In the genomic region with DNA sequence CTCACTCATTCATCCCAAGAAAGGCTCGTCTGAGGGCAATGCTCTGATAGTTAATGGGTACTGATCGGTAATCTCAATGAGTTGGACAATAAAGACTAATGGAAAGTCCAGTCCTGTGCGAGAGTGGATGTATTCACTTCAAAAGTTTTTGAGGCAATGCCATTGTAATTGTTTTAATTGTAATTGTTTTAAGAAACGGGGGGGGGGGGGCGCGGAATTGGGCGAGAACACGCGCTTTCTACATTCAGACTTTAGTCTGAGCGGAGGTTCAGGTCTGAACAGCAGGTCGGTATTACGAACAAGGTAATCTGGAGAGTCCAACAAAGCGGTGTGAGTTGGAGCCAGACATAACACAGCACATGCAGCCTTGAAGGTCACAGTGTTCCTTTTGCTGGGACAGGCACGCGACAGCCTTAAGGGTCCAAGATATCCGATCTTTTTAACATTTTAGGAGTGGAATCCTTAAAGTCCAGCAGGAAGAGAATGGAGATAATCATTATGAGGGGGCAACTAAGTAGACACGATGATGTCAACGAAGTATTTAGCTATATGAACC, we compare ENCODE assay signal across 8 mouse cellular contexts. TPM values are rescaled to one million over a fixed set of nuclear protein-coding genes. Genes with fewer than 3 reads are reported as not detected.
DNase-seq lines count a peak whose midpoint lies in the region; ATAC-seq and TF ChIP-seq lines count a peak whose summit lies in the region.

No protein-coding gene starts in this region.

- DNase-seq in cerebellum, adult 9-10 months: peak; percentile 39
- DNase-seq in cerebellum, adult 8-10 months: no peak
- DNase-seq in brain, embryonic 14.5 days (ENCODE audit: low read depth): peak; percentile 49
- DNase-seq in left cerebral cortex, postnatal 25 days (ENCODE audit: low spot score in 2 of 2): no peak
- DNase-seq in right cerebral cortex, adult 2 months (ENCODE audit: low spot score in 2 of 2): no peak

- WGBS in heart, embryonic 16.5 days: 2% methylated on average over 18 of the region's 18 CpGs
- 4% methylated on average over 18 of the region's 18 CpGs for WGBS in limb, embryonic 12.5 days
- WGBS in neural tube, embryonic 15.5 days: 2% methylated on average over 18 of the region's 18 CpGs

- no peak for TF ChIP-seq CTCF in brain, embryonic 14.5 days (IDR thresholded peaks at IDR 0.05; ENCODE audit: borderline replicate concordance, extremely low read depth, insufficient read depth, insufficient read length)

- H3K36me3 ChIP-seq in heart, embryonic 16.5 days (ENCODE audit: control insufficient read depth, insufficient read depth): peaks cover 11% of the 10 kb centered on the region
- peaks cover 22% of the 10 kb centered on the region for H3K36me3 ChIP-seq in limb, embryonic 12.5 days
- peaks cover 9% of the 10 kb centered on the region; the same call in 1 of the 2 replicates for H3K36me3 ChIP-seq in neural tube, embryonic 15.5 days

- peak overlapping the region; percentile 97 for H3K9ac ChIP-seq in heart, embryonic 16.5 days (ENCODE audit: low read length)
- H3K9ac ChIP-seq in limb, embryonic 12.5 days (replicated peaks): peak overlapping the region; percentile 96
- H3K9ac ChIP-seq in neural tube, embryonic 15.5 days (replicated peaks): peak overlapping the region; percentile 89

- peaks cover 16% of the 10 kb centered on the region for H3K4me1 ChIP-seq in heart, embryonic 16.5 days (ENCODE audit: control insufficient read depth, insufficient read depth, low read length)
- H3K4me1 ChIP-seq in limb, embryonic 12.5 days (replicated peaks): peaks cover 9% of the 10 kb centered on the region
- H3K4me1 ChIP-seq in neural tube, embryonic 15.5 days: peaks cover 21% of the 10 kb centered on the region

- peak overlapping the region; percentile 97 for H3K27ac ChIP-seq in heart, embryonic 16.5 days (ENCODE audit: low read length)
- H3K27ac ChIP-seq in limb, embryonic 12.5 days: peak overlapping the region; percentile 94
- peak overlapping the region; percentile 99 for H3K27ac ChIP-seq in neural tube, embryonic 15.5 days (replicated peaks)

- intact Hi-C loops in left cerebral cortex, postnatal 25 days (cut with DNase I): loop anchor here (2.0 kb wide), 2 partner anchors 37 to 49 kb away; a partner anchor contains a TSS

- H3K4me3 ChIP-seq in heart, embryonic 16.5 days (ENCODE audit: low read length): peak overlapping the region; percentile 89
- peak overlapping the region; percentile 78 for H3K4me3 ChIP-seq in limb, embryonic 12.5 days (replicated peaks)
- peak overlapping the region; percentile 89 for H3K4me3 ChIP-seq in neural tube, embryonic 15.5 days (replicated peaks)

- H3K9me3 ChIP-seq in heart, embryonic 16.5 days (replicated peaks; ENCODE audit: control insufficient read depth, low read length): no peaks in the 10 kb centered on the region
- no peaks in the 10 kb centered on the region for H3K9me3 ChIP-seq in limb, embryonic 12.5 days
- no peaks in the 10 kb centered on the region for H3K9me3 ChIP-seq in neural tube, embryonic 15.5 days (replicated peaks)

- no peak for TF ChIP-seq POLR2A in brain, embryonic 14.5 days (IDR thresholded peaks at IDR 0.05; ENCODE audit: borderline replicate concordance, extremely low read depth, insufficient read depth, insufficient read length, poor library complexity, severe bottlenecking)

- no peak for ATAC-seq in heart, embryonic 16.5 days (replicated peaks; ENCODE audit: extremely low read depth, insufficient read depth, low FRiP score)
- ATAC-seq in limb, embryonic 12.5 days (ENCODE audit: insufficient number of reproducible peaks, insufficient read depth, low FRiP score, low TSS enrichment, low read depth): no peak
- ATAC-seq in neural tube, embryonic 15.5 days (ENCODE audit: low FRiP score): no peak

- peak overlapping the region; percentile 70 for H3K4me2 ChIP-seq in heart, embryonic 16.5 days (ENCODE audit: low read depth, low read length)
- H3K4me2 ChIP-seq in limb, embryonic 12.5 days: peak overlapping the region; percentile 78
- H3K4me2 ChIP-seq in neural tube, embryonic 15.5 days: peak overlapping the region; percentile 78

- H3K27me3 ChIP-seq in heart, embryonic 16.5 days (ENCODE audit: control insufficient read depth, insufficient read depth, low read length): no peaks in the 10 kb centered on the region
- no peaks in the 10 kb centered on the region for H3K27me3 ChIP-seq in limb, embryonic 12.5 days
- no peaks in the 10 kb centered on the region for H3K27me3 ChIP-seq in neural tube, embryonic 15.5 days (replicated peaks)

RNA-seq across cellular contexts. Expression of a gene that starts 1.0 kb away (rescaled TPM):
- polyA plus RNA-seq in brain, embryonic 14.5 days (2012; rRNA removed): 27.2 and 33.4 TPM in 2 replicates
- 21.2 and 22.8 TPM in 2 replicates for polyA plus RNA-seq in heart, embryonic 16.5 days (2015; fragmentation: Nextera tagmentation; extraction: Ambion mirVana)
- polyA plus RNA-seq in limb, embryonic 12.5 days (2016; fragmentation: Nextera tagmentation; extraction: Ambion mirVana): 48.7 and 50.2 TPM in 2 replicates
- polyA plus RNA-seq in neural tube, embryonic 15.5 days (2015; fragmentation: Nextera tagmentation; extraction: Ambion mirVana): 30.0 and 33.4 TPM in 2 replicates
- total RNA-seq in left cerebral cortex, postnatal 25 days (2021): 10 to 100 TPM; 44.2 to 48.2 TPM

RNA-seq across cellular contexts. Expression of a gene that starts 36.0 kb away (rescaled TPM):
- 1.1 and 1.8 TPM in 2 replicates for polyA plus RNA-seq in brain, embryonic 14.5 days (2012; rRNA removed)
- 0.69 and 1.1 TPM in 2 replicates for polyA plus RNA-seq in heart, embryonic 16.5 days (2015; fragmentation: Nextera tagmentation; extraction: Ambion mirVana)
- polyA plus RNA-seq in limb, embryonic 12.5 days (2016; fragmentation: Nextera tagmentation; extraction: Ambion mirVana): 1.6 and 2.3 TPM in 2 replicates
- polyA plus RNA-seq in neural tube, embryonic 15.5 days (2015; fragmentation: Nextera tagmentation; extraction: Ambion mirVana): 5.1 and 6.1 TPM in 2 replicates
- 10 to 100 TPM; 13.6 to 16.3 TPM for total RNA-seq in left cerebral cortex, postnatal 25 days (2021)

RNA-seq across cellular contexts. Expression of a gene that starts 38.4 kb away (rescaled TPM):
- polyA plus RNA-seq in brain, embryonic 14.5 days (2012; rRNA removed): 0.19 and 0.23 TPM in 2 replicates
- not detected in 2 replicates for polyA plus RNA-seq in heart, embryonic 16.5 days (2015; fragmentation: Nextera tagmentation; extraction: Ambion mirVana)
- polyA plus RNA-seq in limb, embryonic 12.5 days (2016; fragmentation: Nextera tagmentation; extraction: Ambion mirVana): not detected in 2 replicates
- polyA plus RNA-seq in neural tube, embryonic 15.5 days (2015; fragmentation: Nextera tagmentation; extraction: Ambion mirVana): not detected in 2 replicates
- not detected for total RNA-seq in left cerebral cortex, postnatal 25 days (2021)

RNA-seq across cellular contexts. Expression of a gene that starts 44.1 kb away (rescaled TPM):
- not detected in 2 replicates for polyA plus RNA-seq in brain, embryonic 14.5 days (2012; rRNA removed)
- not detected in 2 replicates for polyA plus RNA-seq in heart, embryonic 16.5 days (2015; fragmentation: Nextera tagmentation; extraction: Ambion mirVana)
- polyA plus RNA-seq in limb, embryonic 12.5 days (2016; fragmentation: Nextera tagmentation; extraction: Ambion mirVana): not detected in 2 replicates
- polyA plus RNA-seq in neural tube, embryonic 15.5 days (2015; fragmentation: Nextera tagmentation; extraction: Ambion mirVana): not detected in 2 replicates
- not detected for total RNA-seq in left cerebral cortex, postnatal 25 days (2021)

Comparison
In these comparisons a context has a peak if more than half of its experiments do, and no peak if none do; other contexts are left out.
1. DNase-seq: peak in cerebellum, adult 9-10 months (single experiment) and brain, embryonic 14.5 days (single experiment); none in cerebellum, adult 8-10 months (single experiment), left cerebral cortex, postnatal 25 days (0 of 2) and right cerebral cortex, adult 2 months (0 of 2).
2. Peak in every context shown above with its lines, with median percentiles within 50 percentile points of each other: H3K27ac ChIP-seq, H3K4me2 ChIP-seq, H3K4me3 ChIP-seq and H3K9ac ChIP-seq.